Mouse (Mus musculus) subcutaneous adipose tissue, adult 2 months (tissue): Measurements from ENCODE around the gene Mgat2. TPM values are rescaled to one million over a fixed set of nuclear protein-coding genes. Genes with fewer than 3 reads are reported as not detected.

Experiments used
- polyA plus RNA-seq: library from polyadenylated mRNA; depleted of rRNA; stranded (reverse); fragments of >200 nt; gene quantifications from 2 replicates; pipeline ENCODE4 v1.2.3, GENCODE M21; 2012; ENCODE audit warnings: low replicate concordance; rRNA removed

Gene Mgat2
- 15.9 and 30.9 TPM in 2 replicates for polyA plus RNA-seq

DNA sequence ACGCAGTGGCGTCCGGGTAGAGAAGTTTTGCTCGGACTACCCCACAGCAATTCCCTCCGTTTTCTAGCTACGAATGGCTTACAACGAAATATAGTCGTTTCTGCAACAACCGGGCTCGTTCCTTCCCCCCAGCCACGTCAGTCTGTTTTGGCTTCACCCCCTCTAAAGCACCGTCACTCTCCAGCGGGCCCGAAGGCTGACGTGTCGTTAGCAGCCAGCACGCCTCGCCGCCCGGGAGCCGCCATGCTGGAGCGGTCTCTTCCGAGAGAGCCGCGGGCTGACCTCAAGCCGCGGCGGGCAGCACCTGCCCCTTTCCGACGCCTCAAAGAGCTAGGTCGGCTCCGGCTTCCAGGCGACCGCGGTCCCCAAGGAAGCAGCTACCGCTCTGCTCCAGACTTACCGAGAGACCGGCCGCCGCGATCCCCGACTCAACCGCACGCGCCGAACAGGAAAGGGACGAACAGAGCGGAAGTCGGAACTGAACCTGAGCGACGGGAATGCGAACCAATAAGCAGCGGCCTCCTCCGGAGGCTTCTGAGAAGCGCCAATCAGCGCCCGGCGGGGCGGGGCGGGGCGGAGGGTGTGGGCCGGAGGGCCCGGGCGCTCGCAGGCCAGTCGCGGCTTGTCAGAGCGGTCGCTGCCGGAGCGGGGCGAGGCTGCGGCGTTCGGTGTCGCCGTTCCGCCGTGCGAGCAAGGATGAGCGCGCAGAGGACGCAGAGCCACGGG lies at the start of gene Mgat2, which contains the start of gene Rpl36al:
Gene Mgat2 (plus strand): TSS at position 575 of the 726 bp plus-strand sequence.
Gene Rpl36al (minus strand): TSS at position 501 of the 726 bp plus-strand sequence.

DNA sequence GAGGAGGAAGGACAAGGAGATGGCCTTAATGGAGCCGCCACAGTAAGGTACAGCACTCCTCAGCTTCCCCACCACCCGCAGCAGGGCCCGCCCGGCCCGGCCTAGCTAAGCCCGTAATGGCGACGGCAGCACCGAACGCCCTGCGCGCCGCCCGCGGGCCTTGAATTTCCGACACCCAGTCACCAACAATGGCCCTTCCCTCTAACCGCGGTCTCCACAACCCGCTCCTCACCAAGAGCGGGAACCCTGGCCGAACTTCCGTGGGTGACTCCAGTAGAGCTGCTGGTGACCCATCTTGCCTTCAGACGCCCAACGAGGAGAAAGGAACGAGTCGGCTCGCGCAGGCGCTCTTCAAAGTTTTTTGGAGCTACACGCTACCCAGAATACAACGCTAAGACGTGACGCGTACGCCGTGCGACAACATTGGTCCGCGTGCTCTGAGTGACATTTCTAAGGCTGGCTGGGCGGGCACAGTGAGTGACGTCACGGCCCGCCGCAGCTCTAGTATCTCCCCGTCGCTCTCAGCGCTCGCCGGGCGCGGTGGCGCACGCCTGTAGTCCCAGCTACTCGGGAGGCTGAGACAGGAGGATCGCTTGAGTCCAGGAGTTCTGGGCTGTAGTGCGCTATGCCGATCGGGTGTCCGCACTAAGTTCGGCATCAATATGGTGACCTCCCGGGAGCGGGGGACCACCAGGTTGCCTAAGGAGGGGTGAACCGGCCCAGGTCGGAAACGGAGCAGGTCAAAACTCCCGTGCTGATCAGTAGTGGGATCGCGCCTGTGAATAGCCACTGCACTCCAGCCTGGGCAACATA lies 25.0 kb upstream of the Mgat2 start, which contains the start of gene Rps29:
Gene Rps29 (minus strand): TSS at position 422 of the 813 bp plus-strand sequence.

DNA sequence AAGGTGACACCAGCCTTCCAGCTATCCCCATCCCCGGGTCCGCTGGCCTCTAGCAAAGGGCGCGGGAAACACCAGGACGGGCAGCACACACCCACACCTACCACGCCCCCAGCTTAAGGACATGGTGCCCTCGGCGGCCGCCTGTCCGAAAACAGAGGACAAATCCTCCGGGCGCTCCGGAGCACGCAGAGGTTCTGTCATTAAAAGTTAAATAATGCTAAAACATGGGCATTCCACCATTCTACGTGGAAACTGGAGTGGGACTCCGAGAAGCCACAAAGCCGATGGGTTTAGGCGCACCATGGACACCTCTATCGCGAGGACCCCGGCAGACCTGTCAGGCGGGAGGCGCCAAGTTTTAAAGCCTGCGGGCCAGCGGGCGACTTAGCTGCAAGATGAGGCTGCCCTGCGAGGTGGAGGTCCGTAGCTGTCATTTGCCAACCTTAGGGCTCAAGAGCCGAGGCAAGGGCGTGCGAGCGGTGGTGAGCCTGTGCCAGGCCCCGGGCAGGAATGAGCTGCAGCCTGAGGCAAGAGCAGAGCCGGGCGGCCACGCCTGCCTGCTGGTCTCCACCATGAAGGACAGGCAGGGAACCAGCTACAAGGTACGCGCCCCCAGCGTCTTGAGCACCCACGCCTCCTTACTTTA lies 15.4 kb upstream of the Mgat2 start, which contains the start of gene Lrr1:
Gene Lrr1 (plus strand): TSS at position 354 of the 646 bp plus-strand sequence.

DNA sequence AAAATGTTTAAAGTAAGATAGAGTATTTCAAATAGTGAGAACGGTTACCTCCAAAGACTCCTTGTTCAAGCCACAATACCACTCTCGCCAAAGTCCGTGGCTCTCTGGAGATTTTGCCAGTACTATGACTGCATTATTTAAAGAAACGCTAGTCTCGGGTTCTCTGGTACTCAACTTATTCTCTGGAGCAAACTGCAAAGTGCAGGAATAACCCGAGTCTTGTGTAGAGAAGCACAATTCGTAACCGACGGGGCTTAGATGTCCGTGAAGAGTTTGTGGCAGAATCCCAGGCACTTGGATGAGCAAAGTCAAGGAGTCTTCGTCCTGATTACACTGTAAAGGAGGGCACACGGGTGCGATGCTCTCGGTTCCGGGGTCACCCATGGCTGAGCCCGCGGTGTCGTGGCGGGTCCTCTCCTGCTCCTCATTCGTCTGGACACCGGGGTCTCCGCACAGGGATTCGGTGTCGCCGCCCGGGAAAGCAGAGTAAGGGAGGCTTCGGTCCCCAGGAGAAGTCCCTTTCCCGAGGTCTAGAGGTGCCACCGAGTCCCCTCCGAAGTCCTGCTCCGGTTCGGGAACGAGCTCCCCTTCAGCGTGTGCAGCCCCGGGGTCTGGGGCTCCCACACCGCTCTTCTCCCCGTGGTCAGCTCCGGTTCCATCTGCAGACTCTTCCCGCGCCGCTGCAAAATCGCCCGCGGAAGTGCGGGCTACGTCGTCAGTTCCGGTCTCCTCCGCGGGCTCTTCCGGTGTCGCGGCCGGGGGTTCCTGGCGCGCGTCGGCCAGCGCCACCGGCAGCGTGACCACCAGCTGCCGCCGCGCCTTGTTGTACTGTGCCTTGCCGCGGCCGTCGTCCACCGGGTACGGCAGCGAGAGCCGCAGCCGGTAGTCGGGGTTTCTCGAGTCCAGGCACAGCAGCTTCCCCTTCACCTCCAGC lies 12.8 kb downstream of the Mgat2 start, which contains the start of gene Gm49383:
Gene Gm49383 (minus strand): TSS at position 661 of the 934 bp plus-strand sequence.

DNA sequence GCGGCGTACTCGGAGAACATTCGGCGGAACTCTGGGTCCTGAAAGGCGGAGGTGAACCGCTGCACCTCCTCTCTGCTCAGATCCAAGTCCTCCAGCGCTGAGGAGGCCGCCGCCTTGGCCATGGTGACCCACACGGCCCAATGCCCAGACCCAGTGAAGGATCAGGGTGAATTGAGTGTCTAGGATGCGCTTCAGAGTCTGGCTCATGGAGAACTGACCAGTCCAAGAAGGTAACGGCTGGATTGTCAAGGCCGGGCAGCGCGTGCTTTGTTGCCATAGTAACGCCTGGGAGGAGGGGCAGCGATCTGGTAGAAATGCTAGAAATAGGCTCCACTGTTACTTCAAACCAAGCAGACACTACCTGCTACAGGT lies 14.2 kb downstream of the Mgat2 start, which contains the start of gene Dnaaf2:
Gene Dnaaf2 (minus strand): TSS at position 266 of the 372 bp plus-strand sequence.

DNA sequence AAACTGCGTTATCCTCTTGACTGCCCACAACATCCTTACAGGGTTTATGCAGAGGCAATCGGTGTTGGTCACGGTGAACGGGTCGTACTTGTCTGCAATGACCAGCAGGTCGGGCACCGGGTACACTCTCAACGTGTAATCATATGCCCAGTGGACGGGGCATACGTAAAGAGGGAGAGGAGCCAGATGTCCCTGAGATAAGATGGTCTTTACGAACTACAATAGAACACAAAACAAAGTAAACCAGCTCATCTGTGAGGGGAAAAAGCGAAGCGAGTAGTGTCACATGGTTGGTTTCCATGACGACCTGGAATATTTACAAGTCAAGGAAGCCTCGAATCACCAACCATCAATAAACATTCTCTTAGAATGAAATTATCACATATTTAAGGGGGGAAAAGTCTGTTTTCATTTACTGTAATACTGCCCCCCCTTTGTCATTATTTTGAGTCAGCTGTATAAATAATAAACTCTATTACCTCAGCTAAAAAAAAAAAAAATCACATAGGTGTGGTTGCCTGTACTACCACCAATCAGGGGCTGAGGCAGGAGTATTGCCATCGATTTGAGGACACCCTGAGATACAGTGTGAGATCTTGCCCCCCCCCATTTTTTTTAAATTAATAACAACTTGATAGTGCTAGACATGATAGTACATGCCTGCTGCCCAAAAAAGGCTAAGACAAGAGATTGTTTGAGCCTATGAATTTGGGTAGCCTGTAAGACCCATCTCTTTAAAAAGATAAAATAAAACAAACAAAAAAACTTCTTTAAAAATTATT lies 20.3 kb downstream of the Mgat2 start, which contains the start of gene Gm49384:
Gene Gm49384 (minus strand): TSS at position 216 of the 782 bp plus-strand sequence.

DNA sequence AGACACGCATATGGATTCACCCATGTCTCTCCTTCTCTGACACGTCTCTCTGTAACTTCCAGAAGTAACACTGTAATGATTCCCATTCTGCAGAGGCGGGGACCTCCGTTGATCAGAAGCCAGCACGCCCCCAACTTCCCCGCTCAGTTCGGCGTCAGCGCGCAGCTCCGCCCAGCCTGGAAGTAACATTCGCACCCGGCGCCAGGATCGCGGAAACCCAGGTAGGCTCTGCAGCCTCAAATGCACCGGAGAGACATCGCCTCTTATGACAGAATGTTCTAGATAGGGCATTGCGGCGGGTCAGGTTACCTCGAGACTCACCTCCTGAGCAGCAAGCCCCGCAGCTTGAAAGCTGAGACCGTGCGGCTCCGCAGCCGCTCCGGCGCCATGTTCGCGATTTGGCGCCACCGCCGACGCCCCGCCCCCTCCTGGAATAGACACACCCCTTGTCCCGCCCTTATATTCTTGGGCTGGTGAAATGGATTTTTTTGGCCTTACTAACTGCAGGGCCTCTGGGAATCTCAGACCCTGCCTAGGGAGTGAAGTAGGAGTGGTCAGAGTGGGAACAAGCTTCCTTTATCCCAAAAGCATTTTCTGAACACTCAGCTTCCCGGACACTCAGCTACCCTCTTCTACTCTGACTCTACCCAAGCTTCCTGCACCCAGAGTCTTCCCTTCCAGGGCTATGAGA lies 44.0 kb downstream of the Mgat2 start, which contains the start of gene Pole2:
Gene Pole2 (minus strand): TSS at position 420 of the 691 bp plus-strand sequence.

Other genes with a start within 250 kb of the Mgat2 start
- 1,164 and 1,779 TPM in 2 replicates for gene Rps29, start 25.0 kb upstream of the Mgat2 start, polyA plus RNA-seq
- 0.91 TPM in 1 of 2 replicates, not detected in the other for gene Lrr1, start 15.3 kb upstream of the Mgat2 start, polyA plus RNA-seq
- 107 and 138 TPM in 2 replicates for gene Rpl36al, start 74 bp upstream of the Mgat2 start, polyA plus RNA-seq
- 1.7 and 2.8 TPM in 2 replicates for gene Gm49383, start 12.9 kb downstream of the Mgat2 start, polyA plus RNA-seq
- 0.67 and 2.3 TPM in 2 replicates for gene Dnaaf2, start 14.3 kb downstream of the Mgat2 start, polyA plus RNA-seq
- gene Gm49384, start 20.1 kb downstream of the Mgat2 start, polyA plus RNA-seq: 0.20 and 1.2 TPM in 2 replicates
- 2.2 and 7.0 TPM in 2 replicates for gene Pole2, start 44.0 kb downstream of the Mgat2 start, polyA plus RNA-seq
- gene Klhdc1, start 57.0 kb downstream of the Mgat2 start, polyA plus RNA-seq: 3.7 and 6.2 TPM in 2 replicates
- 28.4 and 49.6 TPM in 2 replicates for gene Klhdc2, start 112.5 kb downstream of the Mgat2 start, polyA plus RNA-seq
- 5.2 and 6.9 TPM in 2 replicates for gene Nemf, start 173.0 kb downstream of the Mgat2 start, polyA plus RNA-seq
- gene Arf6, start 188.0 kb downstream of the Mgat2 start, polyA plus RNA-seq: 60.8 and 111 TPM in 2 replicates
- gene Gm9887, start 188.3 kb downstream of the Mgat2 start, polyA plus RNA-seq: 0.76 and 1.2 TPM in 2 replicates